Mouse (Mus musculus): ENCODE results near the gene Snrk.
A peak's percentile ranks its signal among the peaks of the same experiment; 100 is the strongest.

Gene Snrk

DNA sequence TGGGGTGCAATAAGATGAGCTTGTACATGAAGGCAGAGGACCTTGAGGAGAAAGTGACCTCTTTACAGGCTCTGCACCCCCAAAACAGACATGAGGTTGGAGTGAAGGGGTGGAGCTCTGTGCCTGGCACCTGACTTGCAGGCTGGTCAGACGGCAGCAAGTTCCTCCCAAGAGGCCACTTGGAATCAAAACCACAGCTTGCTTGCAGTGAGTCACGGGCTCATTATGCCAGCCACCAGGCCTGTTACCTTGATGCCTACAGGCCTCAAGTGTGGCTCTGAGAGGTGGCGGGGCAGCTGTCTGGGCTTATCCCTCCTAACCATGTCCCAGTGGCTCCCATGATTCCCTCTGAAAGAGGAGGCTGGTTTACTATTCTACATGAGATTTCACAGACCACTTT lies 63.0 kb downstream of the Snrk start:
- DNase-seq (ENCODE audit: low read depth, low spot score), result no peak

DNA sequence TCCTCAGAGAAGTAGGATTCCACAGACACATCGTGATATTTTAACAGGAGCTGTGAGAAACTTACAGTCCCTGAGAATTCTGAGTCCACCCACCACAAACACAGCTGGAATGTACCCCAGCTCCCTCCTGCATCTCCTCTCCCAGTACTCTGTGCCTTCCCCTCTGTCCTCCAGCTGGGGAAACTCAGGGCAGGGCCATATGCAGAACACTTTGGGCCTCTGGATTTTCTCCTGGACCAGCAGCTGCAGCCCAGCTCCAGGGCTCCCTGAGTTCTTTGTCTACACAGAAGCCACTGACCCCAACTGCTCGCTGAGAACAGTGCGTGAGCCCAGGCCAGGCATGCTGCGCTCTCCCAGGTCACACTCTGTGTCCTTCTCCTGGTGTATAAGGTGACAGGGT lies 66.0 kb downstream of the Snrk start:
- no peak for DNase-seq (ENCODE audit: low read depth, low spot score)

DNA sequence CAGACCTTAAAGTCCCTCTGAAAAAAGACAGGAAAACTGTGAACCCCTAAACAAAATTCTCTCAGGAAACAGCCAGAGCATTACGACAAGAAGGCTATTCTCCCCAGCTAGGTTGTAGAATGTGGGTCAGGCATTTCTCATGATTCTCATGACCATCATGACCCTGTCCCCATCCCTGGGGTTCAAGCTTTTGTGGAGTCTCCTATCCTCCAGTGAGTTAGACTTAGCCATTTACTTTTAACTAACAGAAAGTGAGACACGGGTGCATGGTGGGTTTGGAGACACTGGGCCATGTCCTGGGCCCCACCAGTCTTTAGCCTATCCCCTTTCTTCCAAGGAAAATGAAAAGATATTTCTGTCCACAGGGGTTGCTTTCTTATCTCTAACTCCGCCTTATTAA lies 67.3 kb downstream of the Snrk start:
- no peak for DNase-seq (ENCODE audit: low read depth, low spot score)

DNA sequence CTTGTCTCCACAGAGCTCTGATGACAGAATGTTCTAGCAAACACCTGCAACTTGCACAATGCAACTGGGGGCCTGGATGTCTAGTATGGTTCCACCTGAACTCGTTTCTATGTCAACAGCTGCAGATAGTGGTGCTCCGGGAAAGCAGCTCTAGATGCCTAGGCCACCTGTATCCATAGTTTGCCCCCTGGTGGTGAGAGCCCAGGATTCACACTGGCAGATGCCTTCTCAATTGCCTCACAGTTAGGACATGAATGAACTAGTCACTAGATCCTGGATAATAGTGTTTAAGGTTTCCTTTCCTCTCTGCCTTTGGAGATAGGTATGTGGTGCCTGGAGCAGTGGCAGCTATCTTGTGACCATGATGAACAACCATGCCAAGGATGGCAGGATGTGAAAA lies 68.0 kb downstream of the Snrk start:
- DNase-seq (ENCODE audit: low read depth, low spot score), result peak; percentile 67

DNA sequence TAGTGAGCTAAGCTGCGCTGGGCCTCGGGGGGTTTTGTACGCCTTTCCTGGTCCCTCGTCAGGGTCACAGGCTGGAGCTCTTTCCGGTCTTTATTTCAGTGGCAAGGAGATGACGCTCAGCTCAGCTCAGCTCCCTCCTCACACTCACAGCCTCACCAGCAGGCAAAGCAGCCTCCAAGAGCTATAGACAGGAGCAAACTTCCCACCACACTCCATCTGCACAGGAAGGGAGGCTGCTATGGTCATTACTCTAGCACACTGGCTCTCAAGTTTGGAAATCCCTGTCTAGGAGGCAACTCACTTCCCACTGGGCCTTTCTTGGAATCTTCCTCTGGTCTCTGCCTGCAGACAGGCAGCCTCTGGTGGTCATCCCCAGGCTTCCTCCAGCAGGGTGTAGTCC lies 68.9 kb downstream of the Snrk start:
- no peak for DNase-seq (ENCODE audit: low read depth, low spot score)

DNA sequence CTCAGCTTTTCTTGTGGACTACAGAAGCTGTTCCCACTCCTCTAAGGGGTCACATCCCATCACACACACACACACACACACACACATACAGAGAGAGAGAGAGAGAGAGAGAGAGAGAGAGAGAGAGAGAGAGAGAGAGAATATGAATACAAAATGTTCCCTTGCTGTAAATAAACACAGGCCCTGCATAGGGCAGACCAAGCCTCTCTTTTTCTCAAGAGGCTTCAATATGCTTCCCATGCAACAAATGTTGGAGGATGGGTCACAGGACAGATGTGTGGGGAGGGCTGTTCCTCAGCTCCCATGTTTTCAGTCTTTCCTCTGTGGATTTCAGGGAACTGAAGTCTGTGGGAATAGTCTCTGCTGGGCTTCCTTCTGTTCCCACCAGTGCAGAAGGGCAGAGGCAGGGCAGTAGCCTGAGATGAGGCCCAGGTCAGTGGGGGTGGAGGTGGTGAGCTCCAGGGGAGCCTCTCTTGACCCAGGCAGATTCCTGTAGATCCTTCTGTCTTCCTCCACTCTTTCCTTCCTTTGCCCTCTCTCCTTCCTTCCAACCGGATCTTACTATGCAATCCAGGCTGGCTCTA lies 69.7 kb downstream of the Snrk start:
- DNase-seq (ENCODE audit: low read depth, low spot score), result no peak

DNA sequence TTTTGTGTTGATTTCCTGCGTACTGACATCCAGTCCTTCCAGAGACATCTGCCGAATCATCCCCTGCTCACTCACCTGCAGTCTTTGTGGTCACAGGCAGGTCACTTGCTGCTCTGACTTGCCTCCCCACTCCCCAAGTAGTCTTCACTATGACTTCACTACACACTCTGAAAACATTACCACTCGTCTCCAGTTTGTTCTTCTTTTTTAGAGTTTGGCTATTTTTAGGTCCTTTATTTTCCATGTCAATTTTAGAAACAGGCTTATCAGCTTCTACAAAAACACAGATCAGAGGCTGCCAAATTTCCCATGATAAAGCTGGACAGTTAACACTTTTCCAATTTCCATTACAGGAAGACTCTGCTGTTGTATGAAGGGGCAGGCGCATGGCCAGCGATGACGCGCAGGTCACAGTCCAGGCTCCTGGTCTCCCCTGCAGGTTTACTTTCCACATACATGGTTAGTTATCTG lies 70.4 kb downstream of the Snrk start:
- DNase-seq (ENCODE audit: low read depth, low spot score), result no peak

DNA sequence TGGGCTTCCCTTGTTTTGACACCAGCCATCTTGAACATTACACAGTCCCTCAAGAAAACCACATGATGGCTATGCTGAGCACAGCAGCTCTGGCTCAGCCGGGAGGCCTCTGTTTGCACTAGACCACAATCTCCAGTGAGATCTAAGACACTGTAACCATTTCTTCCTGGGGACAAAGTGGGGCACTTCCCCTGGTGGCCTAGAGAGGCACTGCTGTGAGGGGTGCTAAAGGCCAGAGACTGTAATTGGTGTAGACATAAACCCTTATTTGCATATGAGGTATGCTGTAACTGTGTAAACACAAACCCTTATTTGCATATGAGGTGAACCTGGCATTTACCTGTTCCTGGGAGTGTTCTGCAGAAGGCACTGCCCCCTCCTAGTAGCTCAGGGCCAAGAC lies 71.7 kb downstream of the Snrk start:
- DNase-seq (ENCODE audit: low read depth, low spot score), result peak; percentile 34

DNA sequence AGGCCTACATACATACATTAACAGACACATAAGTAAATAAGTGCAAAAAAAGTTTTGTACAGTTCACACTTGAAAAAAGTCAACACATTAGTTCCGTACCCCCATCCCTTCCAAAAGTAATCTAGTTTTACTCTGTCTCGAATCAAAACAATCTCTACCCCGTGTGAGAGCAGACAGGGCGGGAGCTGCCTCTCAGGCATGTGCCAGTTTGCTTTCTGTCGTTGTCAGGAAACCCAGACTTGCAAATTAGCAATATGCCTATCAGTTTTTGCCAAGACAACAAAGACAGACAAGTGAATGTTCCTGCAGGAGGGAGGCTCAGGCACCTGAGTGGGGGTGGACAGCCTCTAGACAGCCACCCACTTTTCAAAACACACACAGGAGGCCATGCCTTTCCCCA lies 76.3 kb downstream of the Snrk start:
- DNase-seq (ENCODE audit: low read depth, low spot score), result no peak

DNA sequence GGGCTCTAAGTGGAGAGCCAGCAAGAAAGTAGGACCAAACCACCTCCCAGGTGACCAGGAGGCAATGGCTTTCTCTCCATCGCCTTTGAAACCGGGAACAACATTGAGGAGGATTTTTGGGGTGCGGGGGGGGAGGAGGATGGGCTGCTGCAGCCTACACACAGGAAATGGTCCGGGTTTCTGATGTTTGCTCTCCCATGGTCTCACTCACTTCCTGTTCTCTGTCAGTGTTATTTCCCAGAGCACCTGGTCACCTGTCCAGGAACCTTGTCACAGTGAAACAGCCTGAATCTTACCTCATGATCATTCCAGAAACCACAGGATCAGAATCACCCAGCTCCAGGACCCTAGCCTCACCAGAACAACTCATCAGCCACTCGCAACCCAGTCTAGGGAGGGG lies 76.8 kb downstream of the Snrk start:
- no peak for DNase-seq (ENCODE audit: low read depth, low spot score)

DNA sequence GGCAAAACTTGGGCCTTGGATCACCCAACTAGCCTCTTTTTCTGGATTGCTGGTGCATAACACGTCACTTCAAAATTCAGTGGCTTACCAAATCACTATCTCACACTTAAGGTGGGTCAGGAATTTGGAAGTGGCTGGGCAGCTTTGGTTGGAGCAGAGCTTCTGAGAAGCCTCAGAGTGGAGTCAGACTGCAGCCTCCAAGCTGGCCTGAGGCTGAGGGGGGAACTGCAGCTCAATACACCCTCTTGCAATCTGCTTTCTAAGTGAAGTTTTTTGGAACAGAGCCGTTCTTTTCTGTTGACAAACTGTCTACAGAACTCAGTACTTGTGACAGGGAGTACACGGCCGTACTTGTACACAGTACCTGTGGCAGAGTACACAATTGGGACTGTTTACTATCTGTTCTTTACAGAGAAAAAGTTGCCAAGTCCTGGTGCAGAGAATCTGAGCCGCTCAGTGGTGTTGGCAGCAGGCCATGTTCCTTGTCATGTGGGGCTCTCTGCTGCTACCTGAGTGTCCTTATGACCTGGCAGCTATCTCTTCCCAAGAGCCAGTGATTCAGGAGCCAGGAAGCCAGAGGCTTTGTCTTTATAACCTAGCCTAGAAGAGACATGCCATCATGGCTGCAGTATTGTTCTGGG lies 78.1 kb downstream of the Snrk start:
- DNase-seq (ENCODE audit: low read depth, low spot score), result no peak

DNA sequence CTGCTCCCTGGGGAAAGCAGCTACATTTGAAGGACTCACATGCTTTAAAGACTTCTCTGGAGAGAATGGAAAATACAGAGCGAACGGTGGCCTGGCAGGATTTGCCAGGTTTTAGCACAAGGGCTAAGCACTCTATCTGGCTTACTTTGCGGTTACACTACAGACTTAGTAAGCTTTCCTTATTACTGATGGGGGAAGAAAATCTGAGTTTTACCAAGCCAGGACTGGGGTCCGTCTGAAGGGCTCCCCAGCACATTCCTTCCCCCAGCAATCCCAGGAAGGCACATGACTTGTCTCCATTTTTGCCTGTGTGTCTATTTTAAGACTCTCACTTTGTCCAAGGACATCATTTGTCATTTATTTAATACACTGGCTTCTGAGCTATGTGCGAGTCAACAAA lies 80.0 kb downstream of the Snrk start:
- no peak for DNase-seq (ENCODE audit: low read depth, low spot score)

DNA sequence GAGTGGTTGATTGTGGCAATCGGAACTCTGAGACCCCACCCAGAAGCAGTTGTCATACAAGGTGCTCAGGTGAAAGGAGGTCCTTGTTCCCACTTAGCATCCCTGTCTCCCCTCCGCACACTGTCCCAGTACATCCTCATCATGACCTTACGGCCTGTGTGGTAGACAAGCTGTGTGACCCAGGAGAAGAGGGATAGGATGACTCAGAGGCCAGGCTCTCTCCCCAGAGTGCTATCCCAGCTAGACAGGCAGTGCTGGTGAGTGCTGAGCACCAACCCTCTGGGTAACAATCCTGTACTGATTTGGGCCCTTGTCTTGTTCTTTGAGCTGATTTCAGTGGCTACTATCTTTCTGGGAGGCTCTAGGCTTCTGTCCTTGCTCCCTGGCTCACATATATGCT lies 81.6 kb downstream of the Snrk start:
- no peak for DNase-seq (ENCODE audit: low read depth, low spot score)

DNA sequence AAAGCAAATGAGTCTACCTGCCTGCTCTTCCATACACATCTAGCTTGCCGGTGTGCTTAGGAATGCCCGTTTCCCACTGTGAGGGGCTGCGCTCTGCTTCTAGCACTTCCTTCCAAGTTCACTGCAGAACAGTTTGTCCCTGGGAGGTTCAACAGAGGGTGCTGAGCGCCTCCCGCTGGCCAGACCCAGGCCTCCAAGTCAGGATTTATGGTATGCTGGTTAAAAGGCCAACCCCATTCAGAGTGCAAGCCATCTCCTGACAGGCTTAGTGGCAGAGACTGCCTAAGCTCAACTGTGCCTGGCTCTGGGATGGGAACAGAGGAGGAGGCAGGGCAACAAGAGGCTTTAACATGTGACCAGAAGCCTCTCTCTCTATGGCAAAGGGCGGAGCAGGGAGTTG lies 82.2 kb downstream of the Snrk start:
- peak; percentile 84 for DNase-seq (ENCODE audit: low read depth, low spot score)

DNA sequence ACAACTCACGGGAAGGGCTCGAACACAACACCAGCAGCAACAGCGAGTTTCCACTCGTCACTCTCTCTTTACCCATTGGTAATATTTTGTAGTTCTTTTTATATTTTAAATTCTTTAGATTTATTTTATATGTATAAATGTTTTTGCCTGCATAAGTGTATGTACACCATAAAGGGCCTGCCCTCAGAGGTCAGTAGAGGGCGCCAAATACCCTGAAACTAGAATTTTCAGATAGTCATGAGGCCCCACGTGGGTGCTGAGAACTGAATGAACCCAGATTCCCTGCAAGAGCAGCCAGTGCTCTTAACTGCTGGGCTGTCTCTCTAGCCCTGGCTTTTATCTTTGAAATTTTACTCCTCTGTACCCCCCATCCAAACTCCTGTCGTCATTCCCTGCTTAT lies 87.4 kb downstream of the Snrk start:
- peak; percentile 70 for DNase-seq (ENCODE audit: low read depth, low spot score)

DNA sequence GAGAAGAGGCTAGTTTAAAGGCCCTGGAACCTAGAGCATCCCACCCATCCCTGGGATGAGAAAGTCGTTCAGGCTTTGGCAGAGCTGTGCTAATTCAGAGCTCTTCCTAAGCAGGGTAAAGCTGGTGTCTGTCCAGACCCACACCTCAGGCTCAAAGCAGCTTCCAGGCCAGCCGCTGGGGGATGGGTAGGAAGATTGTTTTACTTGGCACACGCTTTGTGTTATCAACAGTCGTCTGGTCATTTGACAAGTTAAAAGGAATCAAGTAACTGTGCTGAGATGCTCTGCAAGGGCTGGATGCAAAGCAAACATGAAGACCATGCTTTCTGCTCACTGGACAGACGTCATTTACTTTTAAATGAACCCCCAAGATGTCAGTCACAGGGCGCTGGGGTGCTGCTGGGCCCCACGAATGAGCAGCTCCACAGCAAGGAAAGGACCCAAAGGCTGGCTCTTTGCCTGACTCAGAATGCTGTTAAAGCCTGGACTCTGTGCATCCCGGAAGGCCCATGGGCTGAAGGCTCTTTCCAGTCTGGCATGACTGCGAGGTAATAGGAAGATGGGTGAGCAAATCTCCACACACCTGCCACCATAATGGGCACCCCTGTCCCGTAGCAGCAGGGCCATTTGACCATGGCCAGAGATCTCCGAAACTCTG lies 88.6 kb downstream of the Snrk start:
- no peak for DNase-seq (ENCODE audit: low read depth, low spot score)

DNA sequence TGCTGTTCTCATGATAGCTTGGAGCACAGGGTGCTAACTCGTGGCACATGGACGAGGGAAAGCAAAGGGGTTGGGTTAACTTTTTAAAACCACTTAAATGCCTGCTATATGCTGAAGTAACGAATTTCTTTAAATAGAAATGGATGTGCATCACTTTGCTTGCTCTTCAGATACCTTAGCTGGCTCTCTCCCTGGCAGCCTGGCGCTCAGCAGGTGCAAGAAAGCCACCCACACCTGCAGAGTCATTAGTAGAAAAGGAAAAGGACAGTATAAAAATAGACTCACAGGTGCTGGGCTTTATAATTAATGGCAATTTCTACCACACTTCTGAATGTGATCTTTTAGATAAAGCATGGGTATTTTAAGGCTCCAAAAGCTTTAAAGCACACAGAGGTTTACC lies 91.2 kb downstream of the Snrk start:
- DNase-seq (ENCODE audit: low read depth, low spot score), result no peak

DNA sequence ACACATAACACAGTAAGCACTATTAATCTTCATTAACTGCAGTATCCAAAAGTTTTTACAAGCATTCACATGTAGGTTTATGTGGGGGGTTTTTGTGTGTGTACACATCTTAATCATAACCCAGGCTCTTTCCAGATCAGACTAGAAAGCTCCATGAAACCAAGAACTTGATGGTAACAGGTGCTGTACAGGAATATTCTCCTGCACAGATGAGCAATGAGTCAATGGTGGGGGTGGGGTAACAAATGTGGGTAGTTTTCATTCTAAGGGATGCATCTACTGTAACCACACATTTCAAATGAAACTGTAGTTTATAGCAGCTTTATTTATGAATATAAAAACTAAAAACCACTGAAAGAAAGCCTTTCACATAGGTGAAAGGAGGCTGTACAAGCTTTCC lies 98.1 kb downstream of the Snrk start:
- no peak for DNase-seq (ENCODE audit: low read depth, low spot score)

DNA sequence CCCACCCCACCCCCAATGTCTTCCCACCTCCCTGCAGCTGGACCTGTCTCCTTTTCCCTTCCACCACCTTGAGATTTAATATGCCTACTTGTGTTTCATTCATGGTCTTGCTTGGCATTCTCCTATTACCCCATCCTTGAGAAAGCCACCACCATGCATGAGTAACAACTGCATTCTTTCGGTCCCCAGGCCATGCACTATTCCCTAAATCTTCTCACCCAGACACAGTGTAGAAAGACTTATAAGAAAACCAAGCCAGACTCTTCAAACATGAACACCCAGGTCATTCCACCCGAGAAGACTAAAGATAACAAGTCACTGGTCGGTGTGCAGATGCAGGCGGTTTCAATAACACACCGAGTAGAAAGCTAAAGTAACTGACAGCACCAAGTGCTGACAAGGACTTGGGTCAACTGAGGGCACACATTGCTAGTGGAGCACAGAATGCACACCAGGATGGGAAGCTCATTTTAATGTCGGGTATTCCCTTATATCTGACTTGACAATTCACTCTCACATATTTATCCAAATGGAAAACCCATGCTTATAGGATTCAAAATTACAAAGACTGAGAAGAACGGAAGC lies 100.0 kb downstream of the Snrk start:
- DNase-seq (ENCODE audit: low read depth, low spot score), result no peak
